Mouse (Mus musculus) small intestine, adult 2 months (tissue): ENCODE data around the gene Lipm. TPM values are rescaled to one million over a fixed set of nuclear protein-coding genes. Genes with fewer than 3 reads are reported as not detected.

Experiments used
- H3K27ac ChIP-seq: fragments of 200-500 bp; 2 replicates; pipeline ENCODE4 v1.5.1; 2012; ENCODE audit warnings: low read depth, low read length, control low read depth, inconsistent platforms; ENCODE audit not compliant: insufficient read depth
- H3K27me3 ChIP-seq: fragments of 200-500 bp; 2 replicates; pipeline ENCODE4 v1.6.1; 2012; ENCODE audit warnings: mild to moderate bottlenecking, moderate library complexity, low read length, inconsistent platforms; ENCODE audit not compliant: control insufficient read depth, insufficient read depth
- H3K36me3 ChIP-seq: fragments of 200-500 bp; 2 replicates; pipeline ENCODE4 v1.6.1; 2012; ENCODE audit warnings: mild to moderate bottlenecking, low read length, control low read depth, inconsistent platforms; ENCODE audit not compliant: control insufficient read depth, insufficient read depth
- H3K4me1 ChIP-seq: fragments of 200-500 bp; 2 replicates; pipeline ENCODE4 v1.6.1; 2012; ENCODE audit warnings: low read length, inconsistent platforms, mixed read lengths; ENCODE audit not compliant: control insufficient read depth, insufficient read depth, insufficient read length
- H3K4me3 ChIP-seq: fragments of 200-500 bp; 2 replicates; pipeline ENCODE4 v1.5.1; 2012; ENCODE audit warnings: low read depth, mild to moderate bottlenecking, control low read depth, inconsistent platforms, low read length, moderate library complexity
- CTCF ChIP-seq: fragments of 200-500 bp; IDR thresholded peaks from 2 replicates; pipeline ENCODE4 v1.5.1; 2012; ENCODE audit warnings: low read depth, mild to moderate bottlenecking, control low read depth, inconsistent platforms, low read length, moderate library complexity, mixed read lengths; ENCODE audit not compliant: insufficient replicate concordance, insufficient read length; ENCODE audit errors: extremely low read depth
- POLR2A ChIP-seq: fragments of 200-500 bp; IDR thresholded peaks from 2 replicates; pipeline ENCODE4 v1.6.1; 2012; ENCODE audit warnings: low read depth, mild to moderate bottlenecking, control low read depth, inconsistent platforms, low read length, moderate library complexity
- WGBS: fragments of 180-500 bp; shearing (Covaris S2); methylation state at CpG from one replicate; pipeline ENCODE4 v1.1.7; 2018; 5-methylcytosine and 5-hydroxymethylcytosine counted together
- polyA plus RNA-seq: library from polyadenylated mRNA; depleted of rRNA; stranded (reverse); fragments of >200 nt; gene quantifications from 2 replicates; pipeline ENCODE4 v1.2.3, GENCODE M21; 2012

The Lipm gene
- polyA plus RNA-seq, 1 experiment = not detected

DNA sequence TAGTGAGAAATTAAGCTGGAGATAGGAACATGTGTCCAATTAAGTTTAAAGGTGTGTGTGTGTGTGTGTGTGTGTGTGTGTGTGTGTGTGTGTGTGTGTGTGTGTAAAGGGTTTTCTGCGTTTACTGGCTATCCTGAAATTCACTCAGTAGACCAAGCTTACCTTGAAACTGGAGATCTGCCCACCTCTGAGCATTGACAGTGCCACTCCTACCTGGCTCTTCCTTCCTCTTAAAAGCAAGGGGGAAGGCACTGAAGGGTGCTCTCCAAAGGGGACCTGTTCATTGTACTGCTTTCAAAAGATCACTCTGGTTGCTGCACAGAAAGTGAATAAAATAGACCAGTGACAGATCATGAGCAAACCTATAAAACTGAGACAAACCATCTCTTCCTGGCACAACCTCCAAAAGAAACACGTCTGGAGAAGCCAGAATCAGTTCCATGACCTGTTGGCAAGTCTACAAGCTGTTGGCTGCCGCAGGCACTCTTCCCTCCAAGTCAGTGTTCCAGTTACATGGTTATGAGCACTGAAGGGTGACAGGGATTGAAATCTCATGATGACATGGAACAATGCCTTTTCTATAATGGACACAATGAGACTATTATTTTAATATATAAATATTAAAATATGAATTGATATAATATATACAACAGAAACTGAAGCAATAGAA is 11.6 kb upstream of the Lipm start:
- Histone ChIP-seq H3K4me1 (no peaks in the 10 kb centered on the region), H3K4me3 (no peak overlapping the region), H3K27ac (no peak overlapping the region), H3K36me3 (no peaks in the 10 kb centered on the region), H3K27me3 (no peaks in the 10 kb centered on the region)
- WGBS = 72% methylated on average over 3 of the region's 3 CpGs
- TF ChIP-seq CTCF (no peak), POLR2A (no peak)

DNA sequence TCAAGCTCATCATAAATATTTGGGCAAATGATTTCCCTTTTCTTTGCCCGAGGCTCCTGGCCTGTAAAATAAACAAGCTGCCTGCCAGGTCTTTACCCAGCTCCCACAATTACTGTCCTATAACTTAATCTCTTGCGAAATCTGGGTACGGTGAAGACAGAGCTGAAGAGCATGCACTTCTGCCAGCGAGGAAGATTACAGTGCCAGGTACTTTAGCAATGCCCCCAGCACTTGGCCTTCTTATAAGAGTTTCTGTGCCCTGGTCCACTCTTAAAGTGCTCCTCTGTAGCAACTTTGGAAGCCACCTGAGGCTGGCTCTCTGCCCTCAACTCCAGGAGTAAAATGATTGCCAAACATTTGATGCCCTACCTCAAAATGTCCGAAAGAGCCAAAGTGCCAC is 5.4 kb upstream of the Lipm start:
- no peak overlapping the region for H3K27ac ChIP-seq
- H3K36me3 ChIP-seq = no peaks in the 10 kb centered on the region
- no peak for TF ChIP-seq POLR2A
- no peak for TF ChIP-seq CTCF
- no peak overlapping the region for H3K4me3 ChIP-seq
- 46% methylated on average over 5 of the region's 5 CpGs for WGBS
- H3K27me3 ChIP-seq = no peaks in the 10 kb centered on the region
- H3K4me1 ChIP-seq = no peaks in the 10 kb centered on the region

DNA sequence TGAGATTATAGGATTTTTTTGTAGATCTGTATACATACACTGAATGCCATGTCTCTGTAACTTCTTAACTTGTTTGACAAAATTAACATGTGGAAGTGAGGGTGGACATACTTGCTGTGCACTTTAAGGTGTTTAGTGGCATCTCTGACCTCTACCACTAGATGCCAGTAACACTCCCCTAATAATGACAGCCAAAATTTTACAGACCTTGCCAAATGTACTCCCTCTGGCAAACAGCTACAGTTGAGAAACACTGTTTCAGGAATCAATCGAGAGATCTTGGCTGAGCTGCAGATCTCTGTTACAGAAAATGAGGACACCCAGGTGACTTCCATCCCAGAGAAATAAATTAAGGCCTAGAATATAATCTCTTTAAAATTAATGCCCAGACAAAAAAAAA is 4.5 kb upstream of the Lipm start:
- 49% methylated on average over 1 of the region's 1 CpGs for WGBS

DNA sequence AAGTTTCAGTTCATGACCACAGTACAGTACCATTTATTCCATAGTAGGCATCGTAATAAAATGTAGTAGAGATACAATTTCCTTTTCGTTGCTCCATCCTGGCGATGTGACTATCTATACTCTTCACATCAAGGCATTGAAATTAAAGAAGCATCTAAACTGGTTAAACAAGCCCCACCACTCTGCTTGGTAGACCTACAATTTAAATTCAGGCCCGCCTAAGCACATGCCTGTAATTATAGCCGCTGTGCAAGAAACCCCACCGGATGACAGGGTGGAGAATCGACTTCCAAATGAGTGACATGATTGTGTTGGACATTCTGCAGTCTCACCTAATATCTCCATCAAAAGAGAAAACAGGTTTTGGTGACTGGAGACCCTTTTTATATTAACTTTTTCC is 1.2 kb downstream of the Lipm start:
- TF ChIP-seq POLR2A = no peak
- no peak for TF ChIP-seq CTCF
- Histone ChIP-seq H3K4me1 (no peaks in the 10 kb centered on the region), H3K36me3 (no peaks in the 10 kb centered on the region), H3K27me3 (no peaks in the 10 kb centered on the region), H3K27ac (no peak overlapping the region), H3K4me3 (no peak overlapping the region)
- 79% methylated on average over 7 of the region's 7 CpGs for WGBS

More for the DNA sequence above, 4.5 kb upstream of the Lipm start:
- H3K4me3 ChIP-seq = no peak overlapping the region
- H3K27ac ChIP-seq = no peak overlapping the region
- TF ChIP-seq CTCF = no peak
- TF ChIP-seq POLR2A = no peak
- no peaks in the 10 kb centered on the region for H3K4me1 ChIP-seq
- no peaks in the 10 kb centered on the region for H3K36me3 ChIP-seq
- H3K27me3 ChIP-seq = no peaks in the 10 kb centered on the region

- no peak for TF ChIP-seq CTCF
- no peak for TF ChIP-seq POLR2A
- H3K27ac ChIP-seq = no peak overlapping the region
- H3K4me1 ChIP-seq = no peaks in the 10 kb centered on the region
- no peaks in the 10 kb centered on the region for H3K36me3 ChIP-seq
- 91% methylated on average over 3 of the region's 3 CpGs for WGBS
- no peak overlapping the region for H3K4me3 ChIP-seq
- no peaks in the 10 kb centered on the region for H3K27me3 ChIP-seq
Observed at GRCm38 (mm10) chr19:34104841-34105240, 4.1 kb downstream of the Lipm start.

DNA sequence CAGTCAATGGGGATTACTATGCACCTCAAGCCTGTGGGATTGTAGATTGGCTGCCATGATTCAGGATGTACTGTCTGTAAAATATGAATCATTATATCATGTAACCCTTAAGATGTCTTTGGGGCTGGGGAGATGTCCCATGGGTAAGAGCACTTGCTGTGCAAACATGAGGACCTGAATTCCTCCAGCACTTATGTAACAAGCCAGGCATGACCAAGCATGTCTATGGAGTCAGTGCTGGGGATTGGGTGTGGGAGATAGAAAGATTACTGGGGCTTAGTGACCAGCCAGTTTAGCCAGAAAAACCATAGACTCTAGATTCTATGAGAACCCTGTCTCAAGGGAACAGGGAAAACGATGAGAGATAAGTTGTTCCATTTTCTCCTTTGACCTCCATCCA is 18.4 kb downstream of the Lipm start:
- no peaks in the 10 kb centered on the region for H3K27me3 ChIP-seq
- 68% methylated on average over 1 of the region's 1 CpGs for WGBS
- no peak for TF ChIP-seq CTCF
- TF ChIP-seq POLR2A = no peak

GRCm38 (mm10) chr19:34119653-34120052 is 18.9 kb downstream of the Lipm start:
- no peak for TF ChIP-seq CTCF
- no peak for TF ChIP-seq POLR2A
- WGBS = 71% methylated on average over 4 of the region's 4 CpGs
- H3K4me1 ChIP-seq = no peaks in the 10 kb centered on the region
- H3K36me3 ChIP-seq = no peaks in the 10 kb centered on the region
- H3K27me3 ChIP-seq = no peaks in the 10 kb centered on the region
- H3K4me3 ChIP-seq = no peak overlapping the region
- H3K27ac ChIP-seq = no peak overlapping the region

More for the DNA sequence above, 18.4 kb downstream of the Lipm start:
- H3K36me3 ChIP-seq = no peaks in the 10 kb centered on the region
- no peak overlapping the region for H3K4me3 ChIP-seq
- H3K4me1 ChIP-seq = no peaks in the 10 kb centered on the region
- no peak overlapping the region for H3K27ac ChIP-seq
